13 mouse cellular contexts compared by ENCODE assay signal in genomic region chr9:62082986-62083385, GRCm38 (mm10). TPM values are rescaled to one million over a fixed set of nuclear protein-coding genes. Genes with fewer than 3 reads are reported as not detected.
DNase-seq lines count a peak whose midpoint lies in the region; ATAC-seq lines count a peak whose summit lies in the region.
"Had no signal": no experiment of that assay in that cellular context is flagged by ENCODE, and none has a peak within 500 bp of the region (broad histone marks: within the 10 kb centered on the region; RNA-seq: fewer than 3 reads in every experiment).

No protein-coding gene starts in this region.

- H3K27ac ChIP-seq in heart, embryonic 10.5 days, result no peak overlapping the region
- H3K27ac ChIP-seq in forebrain, embryonic 13.5 days, result no peak overlapping the region
- H3K27ac ChIP-seq: heart, adult 2 months; midbrain, embryonic 10.5 days had no signal

- DNase-seq in lung, postnatal 36 days, result peak; percentile 8
- DNase-seq in lung, postnatal 14 days, result no peak
- peak; percentile 13 for DNase-seq in NIH3T3 (ENCODE audit: low read depth)
- peak; percentile 62 for DNase-seq in layer of hippocampus, adult 9-11 months
- peak; percentile 32 for DNase-seq in telencephalon, adult 2 months (ENCODE audit: low read depth, low spot score)
- no peak for DNase-seq in heart, embryonic 10.5 days (ENCODE audit: low spot score)
- DNase-seq: cerebellum, adult 9-10 months; heart, adult 2 months; heart, postnatal 36 days; kidney, postnatal 14 days; lung, adult 2 months had no signal

- no peak for ATAC-seq in forebrain, embryonic 13.5 days

- no peak overlapping the region for H3K4me3 ChIP-seq in heart, embryonic 10.5 days
- H3K4me3 ChIP-seq in forebrain, embryonic 13.5 days, result no peak overlapping the region
- H3K4me3 ChIP-seq: heart, adult 2 months; midbrain, embryonic 10.5 days had no signal

- H3K4me2 ChIP-seq in forebrain, embryonic 13.5 days, result no peak overlapping the region

- WGBS in heart, embryonic 10.5 days, result 7% methylated on average over 2 of the region's 2 CpGs
- 64% methylated on average over 2 of the region's 2 CpGs for WGBS in forebrain, embryonic 13.5 days

- no peaks in the 10 kb centered on the region for H3K9me3 ChIP-seq in heart, embryonic 10.5 days
- H3K9me3 ChIP-seq in forebrain, embryonic 13.5 days (replicated peaks), result no peaks in the 10 kb centered on the region
- H3K9me3 ChIP-seq: midbrain, embryonic 10.5 days had no signal

- no peaks in the 10 kb centered on the region for H3K27me3 ChIP-seq in heart, embryonic 10.5 days (ENCODE audit: insufficient read depth, poor library complexity, severe bottlenecking)
- no peaks in the 10 kb centered on the region for H3K27me3 ChIP-seq in forebrain, embryonic 13.5 days

- H3K9ac ChIP-seq in forebrain, embryonic 13.5 days, result no peak overlapping the region

- H3K4me1 ChIP-seq in heart, embryonic 10.5 days, result peaks cover 9% of the 10 kb centered on the region
- peaks cover 25% of the 10 kb centered on the region for H3K4me1 ChIP-seq in forebrain, embryonic 13.5 days

- H3K36me3 ChIP-seq in heart, embryonic 10.5 days, result 0 out of 2 replicates have a peak, but pooled peaks cover 7% of the 10 kb centered on the region
- H3K36me3 ChIP-seq in forebrain, embryonic 13.5 days (ENCODE audit: poor library complexity, severe bottlenecking), result 0 out of 2 replicates have a peak, but pooled peaks cover 7% of the 10 kb centered on the region

RNA-seq across cellular contexts. Expression of gene Glce, which starts 39.5 kb away (rescaled TPM):
- polyA plus RNA-seq in heart, embryonic 10.5 days (2016; fragmentation: Nextera tagmentation; extraction: Ambion mirVana), result 15.6 and 17.6 TPM in 2 replicates
- polyA plus RNA-seq in forebrain, embryonic 13.5 days (2015; fragmentation: Nextera tagmentation; extraction: Ambion mirVana), result 12.5 and 14.9 TPM in 2 replicates

RNA-seq across cellular contexts. Expression of gene Paqr5, which starts 56.3 kb away (rescaled TPM):
- polyA plus RNA-seq in heart, embryonic 10.5 days (2016; fragmentation: Nextera tagmentation; extraction: Ambion mirVana), result 0.39 and 0.51 TPM in 2 replicates
- polyA plus RNA-seq in forebrain, embryonic 13.5 days (2015; fragmentation: Nextera tagmentation; extraction: Ambion mirVana), result 0.49 and 0.67 TPM in 2 replicates

Comparison
In these comparisons a context has a peak if more than half of its experiments do, and no peak if none do; other contexts are left out.
1. DNase-seq: peak in lung, postnatal 36 days (single experiment), NIH3T3 (single experiment), layer of hippocampus, adult 9-11 months (single experiment) and telencephalon, adult 2 months (single experiment); none in lung, postnatal 14 days (single experiment) and heart, embryonic 10.5 days (single experiment).